Mouse (Mus musculus): ENCODE data around the gene Mrps12.
"Not testable (repeated sequence)": the region's sequence is repeated elsewhere in the genome, so short reads cannot be mapped to it uniquely, and the experiment has no call there.

Gene Mrps12

DNA sequence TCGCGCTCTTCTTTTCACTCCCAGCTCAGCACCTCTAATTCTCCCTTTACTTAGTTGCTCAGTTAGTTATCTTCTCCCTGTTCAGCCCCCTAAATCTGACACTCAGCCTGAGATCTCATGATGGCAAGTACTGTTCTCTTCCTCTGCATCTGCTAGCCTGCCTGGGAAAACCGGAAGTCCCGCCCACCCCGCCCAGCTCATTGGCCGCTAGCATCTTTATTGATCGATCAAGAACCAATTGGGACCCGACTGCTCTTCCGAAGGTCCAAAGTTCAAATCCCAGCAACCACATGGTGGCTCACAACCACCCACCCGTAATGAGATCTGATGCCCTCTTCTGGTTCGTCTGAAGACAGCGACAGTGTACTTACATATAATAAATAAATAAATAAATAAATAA is 40.3 kb downstream of the Mrps12 start:
- DNase-seq, result not testable (repeated sequence)

GRCm38 (mm10) chr7:28700269-28700668 is 41.4 kb downstream of the Mrps12 start:
- DNase-seq, result no peak

DNA sequence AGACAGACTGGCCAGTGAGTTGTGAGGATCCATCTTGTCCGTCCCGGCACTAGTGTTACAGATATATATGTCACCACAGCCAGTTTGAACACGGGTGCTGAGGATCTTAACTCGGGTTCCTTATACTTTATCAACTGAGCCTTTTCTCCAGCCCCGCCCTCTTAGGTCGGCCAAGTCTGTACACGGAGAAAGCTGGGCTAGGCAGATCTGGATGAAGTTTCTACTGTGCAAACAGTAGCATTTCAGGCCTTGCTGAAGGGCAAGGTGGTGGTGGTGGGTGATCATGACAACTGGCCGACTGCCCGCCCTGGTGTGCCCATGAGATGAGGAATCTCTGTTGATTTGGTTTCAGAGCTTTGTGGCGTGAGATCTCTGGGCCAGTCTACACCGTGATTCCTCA is 44.3 kb downstream of the Mrps12 start:
- no peak for DNase-seq

DNA sequence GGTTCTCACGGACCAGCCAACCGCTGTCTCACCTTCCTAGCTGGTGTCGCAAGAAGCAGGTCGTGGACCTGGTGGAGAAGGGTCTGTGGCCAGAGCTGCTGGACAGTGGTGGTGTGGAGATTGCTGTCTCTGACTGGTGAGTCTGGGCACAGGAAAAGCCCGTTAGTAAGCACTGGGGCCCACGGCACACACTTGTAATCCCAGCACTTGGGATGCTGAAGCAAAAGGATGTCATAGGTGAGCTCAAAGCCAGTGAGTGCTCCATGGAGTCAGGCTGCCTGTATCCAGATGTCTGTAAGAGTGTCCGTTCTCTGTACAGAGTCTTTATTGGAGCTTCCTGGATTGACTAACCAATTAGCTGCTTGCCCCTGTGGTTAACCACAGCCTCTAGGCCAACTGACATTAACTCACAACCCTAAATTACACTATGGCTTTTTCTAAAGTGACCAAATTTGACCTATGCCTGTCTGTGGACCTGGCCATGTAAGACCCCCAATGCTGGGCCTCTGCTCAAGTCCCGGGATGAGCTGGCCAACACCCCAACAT is 46.6 kb downstream of the Mrps12 start:
- no peak for DNase-seq

GRCm38 (mm10) chr7:28694423-28694822 is 47.2 kb downstream of the Mrps12 start:
- DNase-seq, result no peak

DNA sequence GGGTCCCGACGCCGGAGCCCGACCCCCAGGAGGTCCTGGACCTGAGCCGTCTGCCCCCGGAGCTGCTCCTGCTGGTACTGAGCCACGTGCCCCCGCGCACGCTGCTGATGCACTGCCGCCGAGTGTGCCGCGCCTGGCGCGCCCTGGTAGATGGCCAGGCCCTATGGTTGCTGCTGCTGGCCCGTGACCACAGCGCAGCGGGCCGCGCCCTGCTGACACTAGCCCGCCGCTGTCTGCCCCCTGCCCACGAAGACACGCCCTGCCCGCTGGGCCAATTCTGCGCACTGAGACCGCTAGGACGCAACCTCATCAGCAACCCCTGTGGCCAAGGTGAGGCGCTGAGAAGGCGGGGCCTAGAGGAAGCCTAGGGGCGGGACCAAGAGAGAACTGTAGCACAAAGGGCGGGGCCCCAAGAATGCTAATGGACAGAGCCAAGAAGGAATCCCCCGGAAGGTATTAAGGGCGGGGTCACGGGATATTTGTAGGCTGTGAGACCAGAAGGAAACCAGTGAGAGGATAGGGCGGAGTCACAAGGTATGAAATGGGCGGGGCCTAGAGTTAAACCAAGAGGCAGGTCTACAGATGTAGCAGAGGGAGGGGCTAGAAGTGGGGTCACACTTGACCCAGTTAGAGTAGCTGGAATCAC is 48.2 kb downstream of the Mrps12 start:
- peak; percentile 91 for DNase-seq

GRCm38 (mm10) chr7:28692545-28693320 is 48.9 kb downstream of the Mrps12 start, which contains the start of gene Fbxo27:
Fbxo27 (plus strand) TSS chr7:28692849.
- peak; percentile 15 for DNase-seq

- no peak for DNase-seq
These were observed 50.5 kb downstream of the Mrps12 start for GRCm38 (mm10) chr7:28691075-28691474.
